Mouse (Mus musculus) WW6 (cell line): Measurements from ENCODE around the gene Mrln.
"Not testable (repeated sequence)": the region's sequence is repeated elsewhere in the genome, so short reads cannot be mapped to it uniquely, and the experiment has no call there.

Source experiments
- DNase-seq: peaks from one replicate; pipeline ENCODE4 v3.0.0-alpha.2; 2013; ENCODE audit warnings: low read depth, low spot score

The Mrln gene

GRCm38 (mm10) chr10:70195279-70195678 lies 9.2 kb upstream of the Mrln start:
- DNase-seq, result no peak

- no peak for DNase-seq
Observed at GRCm38 (mm10) chr10:70195786-70196185, 8.7 kb upstream of the Mrln start.

GRCm38 (mm10) chr10:70196666-70197065 lies 7.8 kb upstream of the Mrln start:
- no peak for DNase-seq

DNA sequence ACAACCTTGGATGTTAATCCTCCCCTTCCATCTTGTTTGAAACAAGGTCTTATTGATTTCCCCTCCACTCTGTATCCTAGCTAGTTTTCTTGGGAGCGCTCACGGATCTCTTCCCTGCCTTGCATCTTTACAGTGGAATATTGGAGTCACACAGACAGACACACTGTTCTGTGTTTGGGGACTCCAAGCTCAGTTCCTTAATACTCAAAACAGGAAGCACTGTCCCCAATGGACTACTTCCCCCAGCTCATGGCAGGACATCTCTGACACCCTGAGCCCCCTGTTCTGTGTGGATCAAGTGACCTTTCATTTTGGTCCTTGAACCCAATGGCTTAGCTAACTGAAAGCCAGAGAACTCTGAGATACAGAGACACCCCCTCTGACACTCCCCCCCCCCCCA lies 6.9 kb upstream of the Mrln start:
- no peak for DNase-seq

GRCm38 (mm10) chr10:70198012-70198411 lies 6.5 kb upstream of the Mrln start:
- no peak for DNase-seq

DNA sequence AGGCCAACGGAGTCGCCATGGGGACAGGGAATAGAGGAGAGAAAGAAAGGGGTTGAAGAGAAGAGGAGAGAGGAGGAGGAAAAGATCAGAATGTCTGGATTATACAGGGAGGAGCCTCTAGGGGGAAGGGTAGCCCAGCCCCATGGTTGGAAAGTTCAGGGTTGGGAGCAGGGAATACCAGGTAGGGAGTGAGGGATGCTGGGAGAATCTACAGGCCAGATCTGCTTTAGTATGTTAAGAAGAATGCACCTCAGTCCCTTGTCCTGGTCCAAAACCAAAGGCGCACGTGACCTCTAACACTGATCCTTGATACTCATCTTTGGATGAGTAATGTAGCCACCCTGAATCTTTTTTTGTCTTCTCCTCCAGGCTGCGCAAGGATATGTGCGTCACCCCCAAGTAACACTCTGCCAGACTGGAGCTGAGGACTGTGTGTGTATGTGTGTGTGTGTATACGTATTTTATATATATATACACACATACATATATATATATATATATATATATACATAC lies 5.5 kb upstream of the Mrln start:
- no peak for DNase-seq

GRCm38 (mm10) chr10:70199466-70200210 lies 4.8 kb upstream of the Mrln start:
- DNase-seq, result no peak

- DNase-seq, result no peak
Observed at GRCm38 (mm10) chr10:70200889-70201500, 3.5 kb upstream of the Mrln start.

DNA sequence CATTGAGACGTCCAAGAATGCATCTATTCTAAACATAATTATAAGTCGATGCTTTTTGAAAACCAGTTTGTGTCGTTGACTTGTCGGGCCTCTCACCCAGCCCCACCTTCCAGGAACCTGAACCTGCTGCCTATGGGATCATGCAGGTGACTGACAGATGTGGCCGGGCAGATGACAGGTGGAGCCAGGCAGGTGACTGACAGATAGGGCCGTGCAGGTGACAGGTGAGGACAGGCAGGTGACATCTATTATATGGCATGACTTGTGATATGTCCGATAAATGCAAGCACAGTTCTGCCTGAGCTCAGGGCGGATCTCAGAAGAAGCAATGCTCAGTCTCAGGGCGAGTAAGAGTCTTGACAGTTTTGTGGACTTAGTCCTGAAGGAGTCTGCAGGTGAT lies 6.8 kb downstream of the Mrln start:
- no peak for DNase-seq

DNA sequence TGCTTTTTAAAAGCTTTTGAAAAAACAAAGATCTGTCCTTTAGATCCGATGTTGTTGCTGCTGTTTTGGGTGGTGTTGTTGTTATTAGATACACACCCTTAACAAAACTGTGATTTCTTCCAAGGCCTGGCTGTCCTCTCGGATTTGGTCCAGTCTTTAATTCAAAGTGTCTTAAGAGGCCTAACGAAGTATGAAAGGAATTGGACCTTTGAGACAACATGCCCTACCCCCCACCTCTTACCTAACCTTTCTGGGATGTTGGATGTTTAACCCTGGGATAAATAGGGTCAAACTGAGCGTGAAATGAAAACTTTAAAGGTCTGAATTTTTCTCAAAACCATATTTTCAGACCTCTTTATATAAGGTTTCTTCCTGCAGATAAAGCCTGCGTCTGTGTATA lies 16.5 kb downstream of the Mrln start:
- DNase-seq, result no peak

DNA sequence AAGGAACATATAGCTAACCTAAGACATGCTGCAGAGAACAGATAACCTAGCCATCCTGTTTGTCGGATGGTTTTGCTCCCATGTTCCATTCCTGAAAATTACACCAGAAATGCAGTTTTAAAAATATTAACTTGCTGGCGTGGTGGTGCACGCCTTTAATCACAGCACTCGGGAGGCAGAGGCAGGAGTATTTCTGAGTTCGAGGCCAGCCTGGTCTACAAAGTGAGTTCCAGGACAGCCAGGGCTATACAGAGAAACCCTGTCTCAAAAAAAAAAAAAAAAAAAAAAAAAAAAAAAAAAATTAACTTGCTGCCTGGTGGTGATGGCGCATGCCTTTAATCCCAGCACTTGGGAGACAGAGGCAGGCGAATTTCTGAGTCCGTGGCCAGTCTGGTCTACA lies 17.8 kb downstream of the Mrln start:
- not testable (repeated sequence) for DNase-seq

GRCm38 (mm10) chr10:70224571-70224970 lies 20.1 kb downstream of the Mrln start:
- no peak for DNase-seq

DNA sequence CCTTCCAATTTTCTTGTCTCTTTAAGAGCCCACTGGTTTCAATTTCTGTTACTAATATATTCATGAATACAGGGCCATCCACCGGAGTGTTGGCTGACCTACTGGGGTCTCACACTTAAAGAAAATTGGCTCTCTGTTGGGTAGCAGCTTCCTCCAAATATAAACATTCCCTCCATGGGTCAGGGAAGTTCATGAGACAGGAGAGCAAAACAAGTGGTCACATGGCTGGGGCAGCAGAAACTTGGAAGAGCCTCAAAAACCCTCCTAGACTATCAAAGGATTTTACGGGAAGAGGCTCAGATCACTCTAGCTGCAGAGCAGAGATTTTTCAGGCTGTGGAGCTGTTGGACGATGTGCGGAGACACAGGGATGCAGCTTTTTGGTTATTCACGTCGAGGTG lies 21.3 kb downstream of the Mrln start:
- no peak for DNase-seq

- no peak for DNase-seq
Observed at GRCm38 (mm10) chr10:70226608-70227007, 22.1 kb downstream of the Mrln start.

GRCm38 (mm10) chr10:70230352-70230751 lies 25.9 kb downstream of the Mrln start:
- DNase-seq, result no peak

DNA sequence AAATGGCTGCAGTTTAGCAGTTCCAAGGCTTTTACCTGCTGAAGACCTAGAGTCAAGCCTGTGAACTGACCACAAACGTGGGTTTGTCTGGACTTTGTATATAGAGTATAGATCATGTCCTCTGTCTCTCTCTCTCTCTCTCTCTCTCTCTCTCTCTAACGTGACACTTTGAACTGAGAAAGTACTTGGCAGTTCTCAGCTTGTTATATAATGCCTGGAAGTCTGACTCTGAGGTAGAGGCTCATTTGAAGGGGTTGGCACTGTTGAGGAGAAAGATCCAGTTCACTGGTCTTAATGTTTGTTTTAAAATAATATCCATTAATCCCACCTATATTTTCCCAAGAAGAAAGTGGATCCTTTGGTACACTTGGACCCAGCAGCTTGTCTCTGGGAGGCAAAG lies 33.5 kb downstream of the Mrln start:
- DNase-seq, result no peak

DNA sequence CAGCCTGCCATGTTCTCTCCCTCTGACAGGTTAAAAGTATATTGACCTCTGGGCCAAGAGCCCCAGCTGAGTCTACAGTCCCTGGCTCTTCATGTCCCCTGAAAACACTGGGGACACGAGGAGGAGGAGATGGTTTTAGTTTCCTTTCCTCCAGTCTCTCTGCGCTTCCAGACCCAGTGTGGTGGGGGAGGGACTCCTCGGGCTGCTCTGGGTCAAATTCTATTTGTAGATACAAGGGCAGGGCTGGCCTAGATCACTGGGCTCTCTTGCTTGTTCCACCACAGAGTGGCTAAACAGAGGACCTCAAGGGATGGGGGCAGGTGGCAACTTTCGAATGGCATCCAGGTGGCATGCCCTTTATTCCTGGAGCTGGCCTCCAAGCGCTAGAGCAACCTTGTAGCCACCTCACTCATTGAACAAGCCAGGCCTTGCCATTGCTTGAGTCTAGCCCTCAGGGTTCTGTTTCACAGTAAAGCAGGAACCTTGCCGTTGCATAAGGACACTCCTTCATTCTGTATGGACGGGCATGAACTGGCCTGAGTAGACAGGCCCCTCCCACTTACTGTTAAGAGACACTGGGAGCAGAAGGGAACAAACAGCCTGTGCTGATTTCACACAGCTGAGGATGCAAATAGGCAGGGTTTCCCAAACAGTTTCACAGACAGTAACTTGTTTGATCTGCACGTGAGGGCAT lies 38.4 kb downstream of the Mrln start:
- DNase-seq, result no peak

GRCm38 (mm10) chr10:70244921-70245558 lies 40.6 kb downstream of the Mrln start, which contains the start of gene Slc16a9:
Gene Slc16a9 (plus strand): TSS chr10:70245100.
- peak; percentile 33 for DNase-seq

DNA sequence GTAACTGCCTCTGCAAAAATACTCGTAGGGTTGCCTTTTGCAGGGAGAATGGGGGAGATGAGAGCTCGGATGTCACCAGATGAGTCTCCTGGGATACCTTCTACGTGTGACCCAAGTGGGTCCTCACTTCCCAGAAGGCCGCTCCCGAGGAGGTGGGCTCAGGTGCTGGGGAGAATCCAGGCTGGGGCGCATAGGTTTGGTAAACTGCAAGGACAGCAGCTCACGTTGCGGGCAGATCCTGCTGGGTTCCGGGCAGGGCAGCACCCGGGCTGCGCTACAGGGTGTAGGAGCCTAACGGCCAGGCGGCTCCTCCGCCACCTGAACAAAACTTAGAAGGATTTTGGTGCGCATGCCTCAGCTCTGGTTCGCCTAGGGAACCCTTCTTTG lies 41.1 kb downstream of the Mrln start:
- no peak for DNase-seq

DNA sequence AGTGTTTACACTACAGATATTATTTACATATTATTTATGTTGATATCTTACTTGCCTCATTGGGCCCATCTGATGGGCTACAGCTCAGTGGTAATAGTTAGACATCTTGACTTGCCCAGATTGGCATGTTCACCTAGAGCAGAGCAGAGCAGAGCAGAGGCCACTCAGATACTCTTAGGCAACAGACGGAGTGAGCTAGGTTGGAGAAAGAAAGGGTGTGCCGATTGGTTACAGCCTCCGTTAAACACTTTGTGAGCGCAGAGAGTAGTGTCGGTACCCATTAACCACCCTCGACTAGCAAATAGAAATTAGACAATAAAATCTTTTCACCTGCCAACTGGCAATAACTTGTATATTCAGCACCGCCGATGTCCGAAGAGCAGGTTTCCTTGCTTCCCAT lies 41.6 kb downstream of the Mrln start:
- no peak for DNase-seq

GRCm38 (mm10) chr10:70250354-70250753 lies 45.9 kb downstream of the Mrln start:
- no peak for DNase-seq

GRCm38 (mm10) chr10:70250766-70251165 lies 46.3 kb downstream of the Mrln start:
- DNase-seq, result no peak
